Mouse (Mus musculus) cerebellum, adult (tissue): ENCODE results near the gene Mab21l2.

Source experiments
- ATAC-seq: cut with Nextera tagmentation; 2 replicates; pipeline ENCODE4 v1.9.2; 2017; ENCODE audit warnings: mild to moderate bottlenecking, moderate library complexity, mixed read lengths; ENCODE audit not compliant: insufficient number of reproducible peaks, low FRiP score, low TSS enrichment

Gene Mab21l2

DNA sequence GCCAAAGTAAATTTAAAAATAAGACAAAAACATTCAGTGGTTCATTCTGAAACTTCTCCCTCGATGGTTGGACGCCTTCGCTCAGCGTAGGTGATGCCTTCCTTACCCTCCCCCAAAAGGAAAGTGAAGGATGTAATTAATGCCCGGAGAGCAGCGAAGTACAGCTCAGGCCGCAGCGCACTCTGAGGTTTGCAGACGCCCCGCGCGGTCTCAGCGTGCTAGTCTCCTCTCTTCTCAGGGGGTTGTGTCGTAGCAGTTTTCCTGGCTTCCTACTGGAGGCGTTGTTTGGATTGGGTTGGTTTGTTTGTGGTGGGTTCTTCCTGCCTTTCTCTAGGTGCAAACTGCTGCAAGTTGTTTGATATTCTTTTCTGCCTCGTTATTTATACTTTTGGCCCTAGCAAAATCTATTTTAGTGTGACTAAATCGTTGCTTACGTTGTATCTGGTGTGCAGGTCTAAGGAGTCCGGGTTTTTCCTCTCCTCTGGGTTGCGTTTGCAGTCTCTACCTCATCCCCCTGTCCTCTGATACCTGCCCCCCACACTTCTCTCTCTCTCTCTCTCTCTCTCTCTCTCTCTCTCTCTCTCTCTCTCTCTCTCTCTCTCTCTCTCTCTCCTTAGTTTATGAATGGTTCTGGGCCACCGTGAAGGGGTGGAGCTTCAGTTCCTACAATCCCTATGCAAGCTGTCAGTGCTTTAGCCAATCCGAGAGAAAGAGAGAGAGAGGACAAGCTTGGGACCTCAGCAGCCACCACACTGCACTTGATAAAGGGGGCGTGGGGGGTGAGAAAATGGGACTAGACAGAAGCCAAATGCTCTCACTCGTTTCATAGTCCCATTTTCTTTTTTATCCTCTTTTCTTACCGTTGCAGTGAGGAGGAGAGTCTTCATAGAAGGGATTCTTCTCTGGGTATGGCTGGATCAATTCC lies at the start of gene Mab21l2:
Mab21l2 (minus strand) TSS at position 539 of the 925 bp plus-strand sequence.
- ATAC-seq: no peak

DNA sequence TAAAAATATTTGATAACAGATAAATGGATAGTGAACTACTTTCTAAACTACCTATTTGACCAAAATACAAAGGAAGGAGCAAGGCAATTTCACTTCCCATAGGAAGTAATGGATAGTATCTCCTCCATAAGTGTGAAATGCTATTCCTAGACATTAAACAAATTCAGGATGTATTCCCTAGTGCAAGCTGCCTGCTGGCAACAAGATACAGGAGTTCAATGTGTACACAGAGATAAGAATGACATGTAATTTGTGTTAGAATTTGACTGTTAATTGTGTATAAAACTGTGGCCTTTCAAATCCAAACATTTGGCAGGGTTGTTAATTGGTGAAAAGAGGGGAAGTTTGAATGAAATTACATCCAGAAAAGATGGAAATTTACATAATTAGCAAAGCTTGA lies 26.9 kb upstream of the Mab21l2 start:
- no peak for ATAC-seq

DNA sequence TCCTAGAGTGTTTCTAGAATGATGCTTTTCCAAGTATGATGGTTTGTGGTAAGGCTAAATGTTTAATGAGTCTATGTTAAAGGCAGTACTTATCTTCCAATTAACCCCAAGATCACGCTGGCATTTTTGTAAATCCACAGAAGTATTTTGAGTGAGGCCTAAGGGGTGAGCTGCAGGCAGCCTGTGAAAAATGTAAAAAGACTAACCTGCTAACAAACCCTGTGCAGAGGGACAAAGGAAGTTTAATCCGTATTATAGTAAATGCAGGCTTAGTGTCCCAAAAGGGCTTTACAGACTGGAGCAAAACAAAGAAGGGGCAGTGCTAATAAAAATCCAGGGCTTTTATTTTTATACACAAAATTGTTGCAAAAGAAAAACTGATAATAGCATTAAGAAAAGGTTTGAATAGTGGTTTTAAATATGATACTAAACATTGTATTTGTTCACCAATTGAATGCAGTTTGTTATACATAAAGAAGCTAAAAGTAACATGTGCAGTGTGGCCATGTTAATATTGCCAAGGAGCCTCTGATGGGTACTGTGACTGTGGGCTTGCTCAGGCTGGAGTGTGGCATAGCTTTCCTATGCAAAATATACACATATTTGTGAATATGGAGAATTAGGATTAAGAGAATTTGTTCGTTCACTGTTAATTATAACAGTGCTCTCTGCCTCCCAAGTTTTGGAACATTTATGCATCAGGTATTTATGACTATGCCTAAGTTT lies 24.3 kb upstream of the Mab21l2 start:
- ATAC-seq: no peak

DNA sequence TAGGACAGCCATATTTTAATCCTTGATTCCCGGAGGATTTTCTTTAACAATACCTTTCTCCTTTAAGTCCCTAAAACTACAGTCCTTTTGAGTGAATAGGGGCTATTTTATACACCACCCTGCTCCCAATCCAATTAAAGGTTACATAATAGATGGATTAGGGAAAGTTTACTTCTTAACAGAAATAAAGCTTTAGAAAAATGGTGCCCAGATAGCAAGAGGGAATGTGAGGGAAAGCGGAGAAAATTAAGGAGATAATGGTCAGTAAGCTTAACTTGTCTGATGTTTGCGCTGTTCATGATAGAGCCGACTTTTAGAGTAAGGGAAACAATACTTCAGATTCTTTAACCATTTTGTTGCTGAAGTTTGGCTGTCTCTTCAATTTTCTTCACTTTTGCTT lies 23.1 kb upstream of the Mab21l2 start:
- no peak for ATAC-seq

DNA sequence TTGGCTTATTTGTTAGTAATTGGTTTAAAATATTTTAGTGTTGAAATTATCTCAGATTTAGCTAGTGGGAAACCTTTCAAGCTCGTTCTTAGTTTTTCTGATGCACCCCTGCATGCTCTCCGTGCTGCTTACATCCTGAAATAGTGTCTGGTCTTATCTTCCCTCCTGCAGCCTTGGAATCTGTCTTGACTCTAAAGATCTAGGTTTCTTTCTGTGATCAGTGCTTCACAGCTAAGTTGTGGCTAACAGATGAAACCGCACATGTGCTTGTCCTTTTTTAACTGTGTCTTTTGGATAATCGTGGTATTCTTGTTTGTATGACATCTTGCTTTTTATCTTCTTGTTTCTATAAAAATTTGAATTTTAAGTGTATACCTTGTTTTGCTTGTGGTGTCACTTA lies 18.9 kb upstream of the Mab21l2 start:
- ATAC-seq: no peak

DNA sequence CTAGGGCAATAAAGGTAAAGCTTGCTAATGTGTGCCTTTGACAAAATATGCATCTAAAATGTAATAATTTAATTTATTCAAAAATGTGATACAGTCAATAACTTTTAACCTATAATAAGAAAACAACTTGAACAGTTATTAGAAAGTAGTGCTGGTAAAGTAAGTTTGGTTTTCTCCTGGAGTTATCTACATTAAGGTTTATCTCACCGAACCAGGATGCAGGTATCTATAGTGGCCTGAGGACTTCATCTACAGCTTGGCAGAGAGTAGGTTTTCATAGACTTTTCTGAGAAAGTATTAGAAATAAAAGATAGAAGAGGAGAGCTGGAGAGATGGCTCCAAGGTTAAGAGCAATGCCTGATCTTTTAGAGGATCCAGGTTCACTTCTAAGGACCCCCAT lies 13.0 kb upstream of the Mab21l2 start:
- no peak for ATAC-seq

DNA sequence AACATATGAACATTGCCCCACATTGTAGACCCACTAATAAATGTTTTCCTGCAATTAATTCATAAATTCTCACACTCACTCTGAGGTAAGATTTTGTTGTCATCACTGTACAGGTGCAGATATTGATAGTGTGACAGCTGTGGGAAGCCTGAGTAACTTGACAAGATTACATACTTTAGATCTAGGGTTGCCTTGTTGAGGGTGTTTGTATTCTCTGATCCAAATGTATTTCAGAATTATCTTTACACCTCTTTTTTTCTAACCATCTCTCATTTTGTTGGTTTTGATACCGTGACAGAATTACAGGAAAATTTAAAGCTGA lies 12.6 kb upstream of the Mab21l2 start:
- no peak for ATAC-seq

DNA sequence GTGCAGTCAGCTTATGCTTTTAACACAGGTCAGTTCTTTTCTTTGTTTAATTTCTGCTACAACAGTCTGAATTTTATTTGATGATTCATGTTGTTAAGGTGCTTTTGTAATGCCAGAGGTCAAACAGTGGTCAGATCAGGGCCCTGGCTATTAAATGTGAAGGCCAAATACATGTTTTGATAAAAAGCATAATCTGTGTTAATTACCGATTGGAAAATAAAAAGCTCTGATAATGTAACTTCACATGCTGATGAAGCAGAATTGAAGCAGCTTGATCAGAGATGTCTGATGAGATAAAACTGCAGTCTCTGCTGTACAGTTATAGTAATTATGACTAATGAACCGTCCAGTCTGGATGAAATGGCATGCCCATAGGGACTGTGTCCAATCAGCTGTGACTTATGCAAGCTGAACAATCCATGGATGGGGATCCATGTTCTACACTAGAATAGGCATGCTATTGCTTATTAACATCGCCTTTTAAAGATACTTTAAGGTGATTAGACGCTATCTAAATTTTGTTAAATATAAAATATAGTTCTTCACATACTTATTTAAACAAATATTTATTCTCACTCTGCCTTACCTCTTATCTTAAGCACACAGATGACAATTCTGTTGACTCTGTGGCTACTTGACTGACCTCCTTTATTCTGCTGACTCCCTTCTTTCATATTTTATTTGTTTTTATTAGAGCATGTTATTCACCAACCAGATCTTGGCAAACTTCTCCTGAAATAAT lies 12.0 kb upstream of the Mab21l2 start:
- no peak for ATAC-seq

DNA sequence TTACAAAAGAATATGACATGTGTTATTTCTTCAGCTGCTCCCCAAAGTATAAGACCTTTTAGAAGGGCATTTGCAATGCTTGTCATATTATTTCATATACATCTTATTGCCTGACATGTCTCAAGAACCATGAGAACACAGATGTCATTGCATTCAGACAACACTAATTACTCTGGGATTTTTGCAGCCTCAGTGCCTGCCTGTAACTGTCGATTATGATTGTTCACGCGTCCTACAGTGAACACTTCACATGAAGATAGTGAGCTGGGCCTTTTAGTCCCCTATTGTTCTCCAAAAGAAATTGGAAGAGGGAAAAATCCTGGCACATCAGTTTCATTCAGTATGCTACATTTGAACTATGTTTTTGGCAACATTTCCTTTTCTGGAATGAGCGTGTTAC lies 11.2 kb upstream of the Mab21l2 start:
- ATAC-seq: no peak

DNA sequence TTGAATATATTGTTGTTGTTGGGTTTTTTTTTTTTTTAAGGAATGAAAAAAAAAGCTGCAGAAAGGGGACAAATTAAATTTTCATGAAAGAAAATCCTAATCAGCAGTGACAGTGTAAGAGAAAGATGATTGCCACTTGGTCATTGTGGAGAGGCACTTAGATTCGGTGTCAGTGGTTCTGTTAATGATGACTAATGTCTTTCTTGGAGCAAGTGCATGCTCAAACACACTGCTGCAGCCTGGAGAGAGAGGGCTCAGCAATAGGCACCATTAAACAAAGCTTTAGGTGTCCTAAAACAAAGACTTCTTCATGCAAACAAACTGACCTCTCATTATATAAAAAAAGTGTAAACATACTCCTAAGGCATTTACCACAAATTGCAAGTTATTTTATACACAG lies 10.5 kb upstream of the Mab21l2 start:
- ATAC-seq: no peak

DNA sequence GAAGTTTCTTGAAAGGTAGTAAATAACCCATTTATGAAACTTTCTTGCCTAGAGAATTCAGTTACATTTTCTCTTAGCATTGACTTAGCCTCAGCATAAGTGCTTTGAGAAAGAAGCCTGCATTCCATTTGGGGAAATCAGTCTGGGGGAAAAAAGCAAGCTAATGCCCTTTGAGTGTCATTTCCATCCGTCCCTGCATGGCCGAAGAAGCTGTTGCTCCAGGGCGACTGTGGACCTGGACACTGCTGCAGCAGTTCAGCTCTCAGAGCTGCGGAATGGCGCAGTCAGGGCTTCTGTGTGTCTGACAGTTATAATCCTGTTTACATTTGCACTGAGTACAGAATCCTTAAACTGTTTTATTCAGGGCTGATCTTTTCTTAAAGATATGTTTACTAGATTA lies 3.7 kb upstream of the Mab21l2 start:
- ATAC-seq: no peak

DNA sequence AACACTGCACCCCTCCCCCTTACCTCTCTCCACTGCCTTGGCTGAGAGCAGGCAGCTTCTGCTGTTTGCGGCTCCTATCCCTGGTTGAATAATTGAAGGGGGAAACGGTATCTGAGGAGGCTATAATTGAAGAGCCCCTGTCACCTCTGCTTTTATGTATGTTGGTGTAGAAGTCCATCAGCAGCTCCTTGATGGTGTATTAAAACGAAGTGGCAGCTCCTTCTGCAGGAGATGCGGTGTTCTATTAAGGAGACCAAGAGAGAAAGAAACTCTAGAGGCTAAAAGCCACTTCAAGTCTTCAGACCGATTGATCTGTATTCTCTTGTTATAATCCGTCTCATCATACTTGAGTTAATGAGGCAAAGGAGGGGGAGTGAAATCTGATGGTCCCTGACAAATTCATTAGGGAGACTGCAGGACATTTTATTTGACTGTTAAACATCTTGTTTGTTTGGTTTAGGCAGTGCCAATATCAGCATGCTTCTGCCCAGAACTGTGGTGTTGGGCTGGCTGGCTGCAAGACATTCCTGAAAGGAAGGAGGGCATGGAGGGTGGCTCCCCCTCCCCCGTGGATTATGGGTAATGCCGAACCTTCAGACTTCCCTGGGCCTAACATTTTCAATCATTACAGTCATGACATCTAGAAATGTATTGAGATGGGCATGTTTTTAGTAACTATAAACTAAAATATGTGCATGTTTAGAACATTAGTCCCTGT lies 2.7 kb upstream of the Mab21l2 start:
- no peak for ATAC-seq

DNA sequence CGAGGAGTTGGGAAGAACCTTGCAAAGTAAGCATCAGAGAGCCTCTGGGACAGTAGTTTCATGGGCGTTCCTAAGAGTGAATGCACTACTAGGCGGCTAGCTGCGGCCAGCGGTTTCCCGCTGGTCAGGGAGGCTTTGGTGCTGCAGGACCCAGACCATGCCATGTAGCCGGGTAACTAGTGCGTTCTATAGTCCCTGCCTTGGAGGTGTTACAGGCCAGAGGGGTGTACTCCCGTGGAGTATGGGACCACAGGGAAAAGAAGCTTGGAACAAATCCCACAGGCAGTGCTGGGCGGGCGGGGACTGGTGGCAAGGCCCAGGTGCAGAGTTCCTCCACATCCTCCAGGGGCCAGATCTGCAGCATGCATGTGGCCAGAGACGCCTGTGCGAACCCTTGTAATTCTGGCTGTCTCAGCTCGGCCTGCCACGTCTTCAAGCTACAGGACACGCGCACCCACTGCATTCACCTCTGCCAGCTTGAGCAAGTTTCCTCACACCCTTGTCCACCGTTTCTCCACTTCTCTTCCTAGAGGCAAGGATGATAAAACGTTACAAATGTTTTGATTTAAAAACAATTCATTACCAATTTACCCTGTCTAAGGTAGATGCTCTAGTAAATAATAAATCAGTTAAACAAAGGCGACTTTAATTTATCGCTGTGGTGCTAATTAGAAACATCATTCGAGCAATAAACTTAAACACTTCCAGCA lies 2.0 kb upstream of the Mab21l2 start:
- ATAC-seq: no peak

DNA sequence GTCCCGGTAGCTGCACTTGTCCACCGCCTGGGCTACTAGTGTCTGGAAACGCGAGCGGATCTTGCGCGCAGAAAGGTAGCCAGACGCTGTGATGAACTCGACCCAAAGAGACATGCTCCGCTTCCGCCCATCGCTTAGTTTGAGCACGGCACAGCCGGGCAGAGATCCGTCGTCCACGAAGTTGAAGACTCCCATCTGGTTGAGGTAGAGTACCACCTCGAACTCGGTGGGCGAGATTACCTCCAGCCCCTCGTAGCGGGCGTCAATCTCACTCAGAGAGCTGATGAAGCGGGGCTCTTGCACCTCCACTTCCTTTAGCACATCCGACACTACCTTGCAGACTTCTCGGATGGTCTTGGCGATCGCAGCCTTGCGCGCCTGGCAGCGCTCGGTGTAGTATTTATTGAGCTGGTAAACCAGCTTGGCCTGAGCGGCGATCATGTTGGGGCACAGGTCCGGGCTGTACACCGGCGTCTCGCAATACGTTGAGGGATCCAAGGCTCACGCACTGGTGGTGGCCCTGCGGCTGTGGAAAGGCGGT lies 1.1 kb downstream of the Mab21l2 start:
- ATAC-seq: peak; percentile 50

DNA sequence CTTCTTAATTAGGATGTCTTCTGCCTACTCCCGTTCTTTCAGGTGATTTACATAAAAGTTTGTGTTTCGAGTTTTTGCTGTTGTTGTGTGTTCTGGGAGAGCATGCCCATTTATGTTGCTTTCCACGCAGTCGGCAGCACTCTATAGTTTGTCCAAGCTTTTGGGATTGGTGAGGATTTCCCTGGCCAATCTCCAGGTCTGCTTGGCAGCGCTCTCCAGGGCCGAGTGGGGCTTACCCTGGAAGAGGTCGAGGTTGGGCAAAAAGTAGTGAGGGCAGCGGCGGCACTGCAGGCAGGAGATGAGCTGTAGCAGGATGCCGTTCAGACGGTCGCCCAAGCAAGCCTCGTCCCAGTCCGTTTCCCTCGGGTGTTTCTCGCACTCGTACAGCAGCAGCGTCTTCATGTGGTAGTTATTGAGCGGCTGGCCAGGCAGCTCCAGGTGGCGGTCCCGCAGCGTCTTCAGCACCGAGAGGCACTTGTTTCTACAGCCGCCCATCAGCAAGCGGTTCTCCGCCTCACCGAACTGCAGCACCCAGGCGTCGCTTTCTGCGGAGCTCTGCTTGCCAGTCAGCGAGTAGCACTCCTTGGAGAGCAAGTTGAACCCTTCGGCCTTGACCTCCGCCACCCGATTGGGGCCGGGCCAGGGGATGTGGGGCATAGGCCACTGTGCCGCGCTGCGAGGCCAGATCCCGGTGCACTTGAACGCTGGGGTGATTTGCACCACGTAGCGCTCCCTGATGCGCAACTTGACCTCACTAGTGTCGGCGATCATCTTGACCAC lies 1.8 kb downstream of the Mab21l2 start:
- peak; percentile 62 for ATAC-seq

DNA sequence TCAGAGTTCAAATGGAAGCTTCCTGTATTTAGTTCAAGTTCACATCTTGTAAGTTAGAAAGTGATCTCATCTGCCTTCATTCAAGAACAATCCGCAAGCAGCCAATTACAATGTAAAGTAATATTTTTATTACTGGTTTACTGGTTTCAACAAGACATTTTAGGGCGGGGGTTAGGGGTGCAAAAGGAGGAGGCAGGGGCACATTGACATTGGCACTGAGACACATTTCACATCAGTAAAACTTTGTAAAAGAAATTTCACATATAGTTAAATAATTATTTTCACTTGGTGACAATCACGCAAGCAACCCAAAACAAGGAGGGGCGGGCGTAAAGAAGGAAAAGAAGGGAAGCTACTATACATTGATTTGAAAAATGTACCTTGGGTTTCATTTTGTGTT lies 2.5 kb downstream of the Mab21l2 start:
- no peak for ATAC-seq

DNA sequence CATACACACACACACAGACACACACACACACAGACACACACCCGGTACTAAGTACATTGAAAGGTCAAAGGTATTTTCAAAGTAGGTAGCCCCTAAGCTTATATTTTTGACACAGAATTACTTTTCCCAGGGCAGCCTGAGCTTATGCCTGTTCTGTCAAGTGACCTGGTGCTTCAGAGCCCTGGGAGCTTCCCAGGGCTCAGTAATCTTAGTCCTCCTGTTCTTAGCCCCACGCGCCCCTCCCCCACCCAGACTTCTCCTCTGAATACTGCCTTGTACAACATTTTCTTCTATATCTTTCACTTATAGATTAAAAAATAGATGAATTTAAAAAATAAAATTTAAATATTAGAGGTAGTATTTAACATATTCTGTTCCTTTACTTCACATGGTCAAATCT lies 3.6 kb downstream of the Mab21l2 start:
- ATAC-seq: no peak

DNA sequence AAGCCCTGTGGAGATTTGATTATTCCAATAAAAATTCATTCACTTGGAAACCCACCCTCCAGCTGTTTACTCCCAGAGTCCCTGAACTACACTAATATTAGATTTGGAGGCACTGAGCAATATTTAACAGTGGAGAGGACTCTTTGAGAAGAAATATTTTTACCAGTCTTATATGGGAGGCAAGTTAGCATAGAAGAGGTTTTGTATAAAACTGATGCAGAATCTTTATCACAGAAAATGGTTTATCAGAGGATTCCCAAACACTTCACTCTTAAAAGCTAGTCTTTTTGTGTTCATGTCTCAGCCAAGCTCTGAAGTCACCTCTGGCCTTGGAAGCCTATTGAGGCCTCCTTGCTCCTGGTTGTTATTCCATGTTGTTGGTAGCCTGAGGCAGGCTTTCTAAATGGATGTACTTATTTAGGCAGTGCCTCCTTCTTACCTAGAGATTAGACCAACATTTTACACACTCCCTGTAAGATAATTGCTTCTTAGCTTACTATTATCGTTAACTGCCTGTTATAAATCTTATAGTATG lies 6.5 kb downstream of the Mab21l2 start:
- no peak for ATAC-seq
